Mouse (Mus musculus) intestine, postnatal 0 days (tissue): Measurements from ENCODE around the gene Gm5148. TPM values are rescaled to one million over a fixed set of nuclear protein-coding genes. Genes with fewer than 3 reads are reported as not detected.

Experiments
- ATAC-seq: fragments of 200-750 bp; cut with Nextera tagmentation; 2 replicates; pipeline ENCODE4 v1.8.0; 2017; ENCODE audit warnings: mild to moderate bottlenecking, moderate TSS enrichment, moderate library complexity
- H3K27ac ChIP-seq: fragments of 300-500 bp; sonication (generic); 2 replicates; pipeline ENCODE4 v1.5.1; 2014; ENCODE audit warnings: mild to moderate bottlenecking, low read depth, low read length, moderate library complexity
- H3K27me3 ChIP-seq: fragments of 300-500 bp; sonication (generic); replicated peaks from 2 replicates; pipeline ENCODE4 v1.6.1; 2014; ENCODE audit warnings: low read length, mixed read lengths; ENCODE audit not compliant: control insufficient read depth, insufficient read depth
- H3K36me3 ChIP-seq: fragments of 300-500 bp; sonication (generic); 2 replicates; pipeline ENCODE4 v1.6.1; 2014; ENCODE audit warnings: mild to moderate bottlenecking, moderate library complexity; ENCODE audit not compliant: control insufficient read depth, insufficient read depth
- H3K4me1 ChIP-seq: fragments of 300-500 bp; sonication (generic); replicated peaks from 2 replicates; pipeline ENCODE4 v1.6.1; 2014; ENCODE audit warnings: antibody characterized with exemption, low read length, mixed read lengths; ENCODE audit not compliant: control insufficient read depth, insufficient read depth
- H3K4me2 ChIP-seq: fragments of 300-500 bp; sonication (generic); replicated peaks from 2 replicates; pipeline ENCODE4 v1.6.1; 2014; ENCODE audit warnings: low read depth, mild to moderate bottlenecking, moderate library complexity
- H3K4me3 ChIP-seq: fragments of 300-500 bp; sonication (generic); 2 replicates; pipeline ENCODE4 v1.5.1; 2014; ENCODE audit warnings: low read depth, low read length
- H3K9ac ChIP-seq: fragments of 300-500 bp; sonication (generic); 2 replicates; pipeline ENCODE4 v1.6.1; 2014; ENCODE audit warnings: mild to moderate bottlenecking, low read depth, low read length
- H3K9me3 ChIP-seq: fragments of 300-500 bp; sonication (generic); 2 replicates; pipeline ENCODE4 v1.6.1; 2016; ENCODE audit warnings: mixed run types; ENCODE audit not compliant: control insufficient read depth
- CTCF ChIP-seq: sonication (generic); IDR thresholded peaks from 2 replicates; pipeline ENCODE4 v1.5.1; 2016; ENCODE audit warnings: low read depth, mild to moderate bottlenecking, control low read depth, antibody characterized with exemption, moderate library complexity
- WGBS: fragments of 180-500 bp; shearing (Covaris S2); extraction: QIAGEN DNeasy Blood & Tissue Kit; methylation state at CpG from one replicate; pipeline ENCODE4 v1.1.7; 2014; 5-methylcytosine and 5-hydroxymethylcytosine counted together
- polyA plus RNA-seq: library from polyadenylated mRNA; unstranded; fragments of >200 nt; fragmentation: Nextera tagmentation; extraction: Ambion mirVana; gene quantifications from 2 replicates; pipeline ENCODE4 v1.2.1, GENCODE M21; 2015

Gm5148 gene
- polyA plus RNA-seq, 1 experiment from 2014 or later: 4.5 TPM

GRCm38 (mm10) chr3:37707801-37708200 is 16.5 kb downstream of the Gm5148 start:
- Histone ChIP-seq H3K36me3 (no peaks in the 10 kb centered on the region), H3K4me1 (no peaks in the 10 kb centered on the region), H3K27ac (no peak overlapping the region), H3K27me3 (no peaks in the 10 kb centered on the region), H3K9me3 (no peaks in the 10 kb centered on the region), H3K4me2 (no peak overlapping the region), H3K9ac (no peak overlapping the region), H3K4me3 (no peak overlapping the region)
- ATAC-seq: no peak
- no peak for TF ChIP-seq CTCF
- WGBS: 91% methylated on average over 6 of the region's 6 CpGs

GRCm38 (mm10) chr3:37706439-37706838 is 17.9 kb downstream of the Gm5148 start:
- TF ChIP-seq CTCF: no peak
- 61% methylated on average over 4 of the region's 4 CpGs for WGBS
- Histone ChIP-seq H3K4me2 (no peak overlapping the region), H3K27ac (no peak overlapping the region), H3K9me3 (no peaks in the 10 kb centered on the region), H3K9ac (no peak overlapping the region), H3K4me3 (no peak overlapping the region), H3K4me1 (no peaks in the 10 kb centered on the region), H3K27me3 (no peaks in the 10 kb centered on the region), H3K36me3 (no peaks in the 10 kb centered on the region)
- peak; percentile 79 for ATAC-seq

- Histone ChIP-seq H3K9me3 (no peaks in the 10 kb centered on the region), H3K4me2 (no peak overlapping the region), H3K27ac (peak overlapping the region; percentile 10; the same call in 1 of the 2 replicates), H3K27me3 (no peaks in the 10 kb centered on the region), H3K4me3 (no peak overlapping the region), H3K36me3 (no peaks in the 10 kb centered on the region), H3K4me1 (no peaks in the 10 kb centered on the region), H3K9ac (no peak overlapping the region)
- TF ChIP-seq CTCF: no peak
- WGBS: 33% methylated on average over 6 of the region's 6 CpGs
- ATAC-seq: no peak; the same call in 1 of the 2 replicates
Measured at GRCm38 (mm10) chr3:37705436-37705835, 18.9 kb downstream of the Gm5148 start.

- no peaks in the 10 kb centered on the region for H3K4me1 ChIP-seq
- no peak overlapping the region for H3K9ac ChIP-seq
- no peak for TF ChIP-seq CTCF
- H3K27me3 ChIP-seq: no peaks in the 10 kb centered on the region
- no peaks in the 10 kb centered on the region for H3K9me3 ChIP-seq
- no peak overlapping the region for H3K4me2 ChIP-seq
- WGBS: 47% methylated on average over 14 of the region's 14 CpGs
- H3K36me3 ChIP-seq: no peaks in the 10 kb centered on the region
- ATAC-seq: 0 out of 2 replicates have a peak, but pooled peaks have one; percentile 38
- H3K4me3 ChIP-seq: no peak overlapping the region
- 0 out of 2 replicates have a peak overlapping the region, but pooled peaks have one; percentile 10 for H3K27ac ChIP-seq
Measured at GRCm38 (mm10) chr3:37704701-37705279, 19.5 kb downstream of the Gm5148 start.

- H3K9ac ChIP-seq: no peak overlapping the region
- TF ChIP-seq CTCF: no peak
- H3K4me3 ChIP-seq: no peak overlapping the region
- no peaks in the 10 kb centered on the region for H3K36me3 ChIP-seq
- WGBS: 94% methylated on average over 6 of the region's 6 CpGs
- H3K27me3 ChIP-seq: no peaks in the 10 kb centered on the region
- H3K9me3 ChIP-seq: no peaks in the 10 kb centered on the region
- no peak overlapping the region for H3K27ac ChIP-seq
- no peaks in the 10 kb centered on the region for H3K4me1 ChIP-seq
- no peak for ATAC-seq
- no peak overlapping the region for H3K4me2 ChIP-seq
Measured at GRCm38 (mm10) chr3:37703066-37703465, 21.2 kb downstream of the Gm5148 start.

GRCm38 (mm10) chr3:37693552-37693951 is 30.7 kb downstream of the Gm5148 start:
- TF ChIP-seq CTCF: no peak
- Histone ChIP-seq H3K36me3 (no peaks in the 10 kb centered on the region), H3K27ac (no peak overlapping the region), H3K4me2 (no peak overlapping the region), H3K9ac (no peak overlapping the region), H3K4me1 (no peaks in the 10 kb centered on the region), H3K4me3 (no peak overlapping the region), H3K27me3 (no peaks in the 10 kb centered on the region), H3K9me3 (no peaks in the 10 kb centered on the region)
- ATAC-seq: no peak
- WGBS: 81% methylated on average over 8 of the region's 8 CpGs
